Mouse (Mus musculus): ENCODE results near the gene Olfr27. TPM values are rescaled to one million over a fixed set of nuclear protein-coding genes. Genes with fewer than 3 reads are reported as not detected.

The Olfr27 gene
- total RNA-seq (2021), result not detected
- long read RNA-seq, experiment 1, result 0 reads
- long read RNA-seq, experiment 2, result 0 reads

GRCm38 (mm10) chr9:39127831-39128230 is at the start of gene Olfr27:
TSS of gene Olfr27 (plus strand) at chr9:39128131.
- no peak for DNase-seq (ENCODE audit: low spot score in 2 of 2)

DNA sequence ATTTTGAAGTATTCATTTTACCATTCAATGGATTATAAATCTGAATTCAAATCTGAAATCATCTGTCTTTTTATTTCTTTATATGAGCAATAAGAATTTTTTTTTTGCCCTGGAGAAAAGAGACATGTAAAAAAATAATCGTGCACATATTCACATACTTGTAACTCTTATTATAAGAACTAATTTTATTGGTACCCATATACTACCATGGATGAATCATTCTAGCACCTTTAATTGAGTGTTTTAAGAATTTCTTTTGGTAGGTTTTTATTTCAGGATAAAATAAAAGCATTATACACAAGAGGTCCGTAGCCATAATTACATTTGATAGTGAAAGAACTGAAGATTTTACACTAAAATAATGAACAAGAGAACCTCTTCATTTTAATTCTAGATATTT is 49.1 kb upstream of the Olfr27 start, which contains the start of gene Olfr938:
Olfr938 (minus strand) TSS at position 101 of the 400 bp plus-strand sequence.
- no peak for DNase-seq (ENCODE audit: low spot score in 2 of 2)

- DNase-seq (ENCODE audit: low spot score in 2 of 2), result no peak
Observed at GRCm38 (mm10) chr9:39127326-39127725, 605 bp upstream of the Olfr27 start.

DNA sequence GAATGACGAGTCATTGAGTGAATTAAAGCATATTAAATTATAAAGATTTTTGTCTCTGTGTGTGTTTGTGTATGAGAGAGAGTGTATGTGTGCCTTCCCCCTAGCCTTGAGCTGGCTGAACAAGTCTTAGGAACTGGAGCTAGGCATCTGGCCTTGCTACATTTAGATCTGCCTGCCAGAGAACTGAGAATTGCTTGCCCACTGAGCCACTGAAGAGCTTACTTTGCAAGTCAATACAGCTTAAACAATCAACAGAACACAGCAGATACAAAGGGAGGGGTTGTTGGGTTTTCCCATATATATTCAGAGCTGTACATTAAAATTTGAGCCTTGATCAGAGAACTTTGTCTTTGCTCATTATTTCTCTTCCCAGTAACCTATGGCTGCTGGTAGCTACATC is 24.5 kb downstream of the Olfr27 start:
- DNase-seq (ENCODE audit: low spot score in 2 of 2), result no peak

DNA sequence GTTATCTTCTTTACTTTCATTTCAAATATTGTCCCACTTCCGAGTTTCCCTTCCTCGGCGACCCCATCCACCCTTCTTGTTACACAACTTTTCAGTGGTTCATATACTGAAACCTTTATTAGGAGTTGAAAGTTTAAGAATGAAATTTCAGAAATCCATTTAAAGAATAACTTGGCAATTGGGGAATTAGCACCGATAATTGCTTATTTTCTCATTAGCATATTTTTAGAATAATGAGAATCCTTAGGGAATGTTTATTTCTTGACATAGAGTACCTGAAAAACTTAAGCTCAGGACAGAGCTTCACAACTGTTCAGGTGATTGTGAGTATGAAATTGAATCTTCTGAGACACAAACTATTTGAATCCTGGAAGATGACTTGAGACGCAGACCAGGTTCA is 38.1 kb downstream of the Olfr27 start, which contains the start of gene Olfr943:
Olfr943 (plus strand) TSS at position 301 of the 400 bp plus-strand sequence.
- no peak for DNase-seq (ENCODE audit: low spot score in 2 of 2)

Other genes starting within 250 kb of the Olfr27 start
- gene Olfr930, start 198.3 kb upstream of the Olfr27 start, total RNA-seq (2021), result not detected
- not detected for gene Olfr933, start 155.8 kb upstream of the Olfr27 start, total RNA-seq (2021)
- gene Olfr934, start 139.8 kb upstream of the Olfr27 start, total RNA-seq (2021), result not detected
- not detected for gene Olfr935, start 128.4 kb upstream of the Olfr27 start, total RNA-seq (2021)
- gene Olfr146, start 104.8 kb upstream of the Olfr27 start, total RNA-seq (2021), result not detected
- gene Olfr937, start 63.2 kb upstream of the Olfr27 start, total RNA-seq (2021), result not detected
- gene Olfr938, start 49.2 kb upstream of the Olfr27 start, total RNA-seq (2021), result not detected
- gene Olfr943, start 38.2 kb downstream of the Olfr27 start, total RNA-seq (2021), result not detected
- not detected for gene Olfr944, start 73.8 kb downstream of the Olfr27 start, total RNA-seq (2021)
- gene Olfr1537, start 121.9 kb downstream of the Olfr27 start, total RNA-seq (2021), result not detected
- not detected for gene Olfr945, start 148.7 kb downstream of the Olfr27 start, total RNA-seq (2021)
- gene Olfr948, start 197.9 kb downstream of the Olfr27 start, total RNA-seq (2021), result not detected